Mouse (Mus musculus): ENCODE results near the gene Cyba. TPM values are rescaled to one million over a fixed set of nuclear protein-coding genes. Genes with fewer than 3 reads are reported as not detected.

The Cyba gene
- total and polyA plus RNA-seq, 3 experiments = 321 to 344 (median 338) TPM

GRCm38 (mm10) chr8:122421376-122422070 is 11.2 kb downstream of the Cyba start, which contains the start of gene Il17c:
Gene Il17c (plus strand): TSS chr8:122422020.
- DNase-seq (ENCODE audit: low read depth, low spot score) = no peak
- peaks cover 0 to 3% of the 10 kb centered on the region in 2 experiments; a peak in 1 of 4 replicates for H3K36me3 ChIP-seq (ENCODE audit: control insufficient read depth in 1 of 2, insufficient read depth in 2 of 2, low read length in 2 of 2)
- no peaks in the 10 kb centered on the region for H3K27me3 ChIP-seq (ENCODE audit: control insufficient read depth in 1 of 2, insufficient read depth in 2 of 2, low read length in 2 of 2)
- no peak within 1 kb of the TSS for H3K27ac ChIP-seq (ENCODE audit: control insufficient read depth, low read depth, low read length)
- no peaks in the 10 kb centered on the region for H3K9me3 ChIP-seq (replicated peaks; ENCODE audit: insufficient read depth, low read length)
- no peak within 1 kb of the TSS for H3K9ac ChIP-seq (ENCODE audit: control insufficient read depth, low read depth, low read length, poor library complexity, severe bottlenecking)
- H3K79me2 ChIP-seq (ENCODE audit: control insufficient read depth, insufficient read depth, low read length, poor library complexity) = no peaks in the 10 kb centered on the region
- H3K4me1 ChIP-seq (ENCODE audit: control insufficient read depth in 1 of 2, insufficient read depth in 2 of 2, low read length in 2 of 2) = no peaks in the 10 kb centered on the region
- H3K4me3 ChIP-seq (ENCODE audit: control insufficient read depth in 1 of 2, insufficient read depth in 1 of 2, low read depth in 2 of 2, low read length in 2 of 2) = no peak within 1 kb of the TSS
- no peak for TF ChIP-seq JUND (IDR thresholded peaks at IDR 0.05; ENCODE audit: low read depth, low read length)
- TF ChIP-seq CTCF (IDR thresholded peaks at IDR 0.05 in 2 of 3, conservative IDR thresholded peaks at IDR 0.05 in 1 of 3; ENCODE audit: control insufficient read depth in 1 of 3, insufficient read depth in 1 of 3, low read depth in 2 of 3, low read length in 3 of 3, poor library complexity in 1 of 3, severe bottlenecking in 1 of 3) = no peak
- no peak for TF ChIP-seq EP300 (IDR thresholded peaks at IDR 0.05; ENCODE audit: low read depth in 1 of 2, low read length in 2 of 2)

DNA sequence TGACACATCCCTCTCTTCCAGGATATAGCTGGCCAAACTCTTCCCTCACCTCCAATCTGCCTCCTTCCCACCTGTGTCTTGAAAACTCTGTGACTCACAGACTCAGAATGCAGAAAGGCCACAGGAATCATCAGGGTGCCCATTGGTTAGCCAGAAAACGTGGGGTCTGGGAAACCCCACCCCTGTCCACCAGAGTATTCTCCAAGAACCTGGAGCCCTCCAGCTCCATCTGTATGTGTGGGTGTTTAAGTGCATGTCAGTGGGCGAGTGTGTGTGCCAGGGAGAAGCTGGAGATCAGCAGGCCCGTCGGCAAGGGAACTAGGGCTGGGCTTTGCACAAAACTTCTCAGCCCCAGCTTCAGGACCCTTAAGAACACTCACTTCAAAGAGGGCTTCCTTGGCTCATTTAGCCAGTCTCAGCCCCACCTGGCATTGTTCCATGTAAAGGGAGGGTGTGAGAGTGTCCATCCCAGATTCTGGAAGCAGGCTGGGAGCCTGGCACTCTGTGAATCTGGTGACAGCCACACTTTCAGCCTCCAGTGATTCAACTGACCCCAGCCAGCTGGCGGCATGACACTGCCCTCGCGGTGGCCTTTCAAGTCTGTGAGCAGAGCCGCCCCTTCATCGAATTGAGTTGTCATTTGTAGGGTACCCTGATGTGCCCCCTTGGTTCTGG is 12.7 kb downstream of the Cyba start:
- Histone ChIP-seq H3K9me3 (replicated peaks; ENCODE audit: insufficient read depth, low read length) (no peaks in the 10 kb centered on the region), H3K9ac (ENCODE audit: control insufficient read depth, low read depth, low read length, poor library complexity, severe bottlenecking) (no peak overlapping the region), H3K27ac (ENCODE audit: control insufficient read depth, low read depth, low read length) (no peak overlapping the region), H3K27me3 (ENCODE audit: control insufficient read depth in 1 of 2, insufficient read depth in 2 of 2, low read length in 2 of 2) (no peaks in the 10 kb centered on the region), H3K36me3 (ENCODE audit: control insufficient read depth in 1 of 2, insufficient read depth in 2 of 2, low read length in 2 of 2) (peaks cover 7 to 10% of the 10 kb centered on the region in 2 experiments), H3K79me2 (ENCODE audit: control insufficient read depth, insufficient read depth, low read length, poor library complexity) (no peaks in the 10 kb centered on the region), H3K4me1 (ENCODE audit: control insufficient read depth in 1 of 2, insufficient read depth in 2 of 2, low read length in 2 of 2) (peaks cover 8% of the 10 kb centered on the region in 2 experiments), H3K4me3 (ENCODE audit: control insufficient read depth in 1 of 2, insufficient read depth in 1 of 2, low read depth in 2 of 2, low read length in 2 of 2) (no peak overlapping the region)
- TF ChIP-seq MAZ (IDR thresholded peaks at IDR 0.05; ENCODE audit: low read depth, low read length) = no peak
- TF ChIP-seq ZKSCAN1 (IDR thresholded peaks at IDR 0.05; ENCODE audit: low read depth, low read length) = no peak
- TF ChIP-seq GATA1 (IDR thresholded peaks at IDR 0.05; ENCODE audit: low read depth, low read length) = no peak
- TF ChIP-seq SIN3A (IDR thresholded peaks at IDR 0.05; ENCODE audit: low read length) = no peak
- no peak for TF ChIP-seq EP300 (IDR thresholded peaks at IDR 0.05; ENCODE audit: low read depth in 1 of 2, low read length in 2 of 2)
- no peak for TF ChIP-seq MAFK (IDR thresholded peaks at IDR 0.05; ENCODE audit: borderline replicate concordance, low read depth, low read length)
- TF ChIP-seq POLR2AphosphoS5 (IDR thresholded peaks at IDR 0.05; ENCODE audit: borderline replicate concordance, low read depth, low read length) = no peak
- no peak for TF ChIP-seq HCFC1 (IDR thresholded peaks at IDR 0.05; ENCODE audit: low read depth, low read length)
- no peak for TF ChIP-seq SMC3 (IDR thresholded peaks at IDR 0.05; ENCODE audit: low read depth, low read length)
- TF ChIP-seq NRF1 (IDR thresholded peaks at IDR 0.05; ENCODE audit: insufficient read depth, low read depth, low read length, poor library complexity, severe bottlenecking) = no peak
- TF ChIP-seq TBP (IDR thresholded peaks at IDR 0.05; ENCODE audit: low read depth, low read length) = no peak
- no peak for TF ChIP-seq ZC3H11A (IDR thresholded peaks at IDR 0.05; ENCODE audit: low read depth, low read length)
- no peak for TF ChIP-seq TCF12 (IDR thresholded peaks at IDR 0.05; ENCODE audit: low read depth, low read length)
- DNase-seq (ENCODE audit: low read depth, low spot score) = no peak

Measured in MEL (cell line).